Mouse (Mus musculus): ENCODE measurements around the gene Rtca.

GRCm38 (mm10) chr3:116444327-116444726, 63.7 kb downstream of the Rtca start:
- TF ChIP-seq POLR2A (IDR thresholded peaks at IDR 0.05; ENCODE audit: insufficient read length, low read depth) = no peak
- no peak for TF ChIP-seq MAX (IDR thresholded peaks at IDR 0.05; ENCODE audit: low read depth)
